Mouse (Mus musculus): ENCODE data around the gene Zbtb40. TPM values are rescaled to one million over a fixed set of nuclear protein-coding genes. Genes with fewer than 3 reads are reported as not detected.

The Zbtb40 gene
- total and polyA plus RNA-seq, 2 experiments = 2.5 to 5.1 TPM

- no peak overlapping the region for H3K27ac ChIP-seq (replicated peaks; ENCODE audit: insufficient read depth, low read depth, low read length)
- DNase-seq (ENCODE audit: extremely low read depth, low read depth, low spot score) = no peak
- 98% methylated on average over 8 of the region's 8 CpGs for WGBS
- peaks cover 14% of the 10 kb centered on the region; the same call in 1 of the 2 replicates for H3K79me2 ChIP-seq (ENCODE audit: control insufficient read depth, insufficient read depth, low read length)
- H3K27me3 ChIP-seq (ENCODE audit: control insufficient read depth, insufficient read depth, low read length) = no peaks in the 10 kb centered on the region
- H3K9ac ChIP-seq (ENCODE audit: low read depth, low read length) = no peak overlapping the region
- TF ChIP-seq POLR2A (IDR thresholded peaks at IDR 0.05; ENCODE audit: extremely low read depth, insufficient read depth, low read length) = no peak
- no peak for TF ChIP-seq CTCF (IDR thresholded peaks at IDR 0.05; ENCODE audit: low read depth, low read length)
- no peak overlapping the region for H3K4me3 ChIP-seq (ENCODE audit: insufficient read depth, low read depth, low read length)
- H3K4me1 ChIP-seq (ENCODE audit: control insufficient read depth, insufficient read depth, low read length) = peaks cover 11% of the 10 kb centered on the region
- H3K36me3 ChIP-seq (ENCODE audit: control insufficient read depth, insufficient read depth, low read length) = no peaks in the 10 kb centered on the region
These were observed 6.6 kb downstream of the Zbtb40 start for GRCm38 (mm10) chr4:137042039-137042438.

GRCm38 (mm10) chr4:137041161-137041621, 7.4 kb downstream of the Zbtb40 start:
- H3K9ac ChIP-seq (ENCODE audit: low read depth, low read length) = no peak overlapping the region
- peaks cover 14% of the 10 kb centered on the region; the same call in 1 of the 2 replicates for H3K79me2 ChIP-seq (ENCODE audit: control insufficient read depth, insufficient read depth, low read length)
- no peak overlapping the region for H3K4me3 ChIP-seq (ENCODE audit: insufficient read depth, low read depth, low read length)
- no peaks in the 10 kb centered on the region for H3K27me3 ChIP-seq (ENCODE audit: control insufficient read depth, insufficient read depth, low read length)
- H3K36me3 ChIP-seq (ENCODE audit: control insufficient read depth, insufficient read depth, low read length) = no peaks in the 10 kb centered on the region
- H3K27ac ChIP-seq (replicated peaks; ENCODE audit: insufficient read depth, low read depth, low read length) = peak overlapping the region; percentile 72
- WGBS = 37% methylated on average over 10 of the region's 10 CpGs
- no peak for TF ChIP-seq POLR2A (IDR thresholded peaks at IDR 0.05; ENCODE audit: extremely low read depth, insufficient read depth, low read length)
- no peak; the same call in 1 of the 2 replicates for TF ChIP-seq CTCF (IDR thresholded peaks at IDR 0.05; ENCODE audit: low read depth, low read length)
- peak; percentile 92 for DNase-seq (ENCODE audit: extremely low read depth, low read depth, low spot score)
- H3K4me1 ChIP-seq (ENCODE audit: control insufficient read depth, insufficient read depth, low read length) = peaks cover 11% of the 10 kb centered on the region

- Histone ChIP-seq H3K36me3 (ENCODE audit: control insufficient read depth, insufficient read depth, low read length) (no peaks in the 10 kb centered on the region), H3K9ac (ENCODE audit: low read depth, low read length) (no peak overlapping the region), H3K4me1 (ENCODE audit: control insufficient read depth, insufficient read depth, low read length) (peaks cover 11% of the 10 kb centered on the region), H3K79me2 (ENCODE audit: control insufficient read depth, insufficient read depth, low read length) (peaks cover 17% of the 10 kb centered on the region; the same call in 1 of the 2 replicates), H3K4me3 (ENCODE audit: insufficient read depth, low read depth, low read length) (no peak overlapping the region), H3K27me3 (ENCODE audit: control insufficient read depth, insufficient read depth, low read length) (no peaks in the 10 kb centered on the region), H3K27ac (replicated peaks; ENCODE audit: insufficient read depth, low read depth, low read length) (peak overlapping the region; percentile 42; the same call in 1 of the 2 replicates)
- TF ChIP-seq POLR2A (IDR thresholded peaks at IDR 0.05; ENCODE audit: extremely low read depth, insufficient read depth, low read length) = no peak
- no peak for TF ChIP-seq CTCF (IDR thresholded peaks at IDR 0.05; ENCODE audit: low read depth, low read length)
- 40% methylated on average over 7 of the region's 7 CpGs for WGBS
- peak; percentile 90 for DNase-seq (ENCODE audit: extremely low read depth, low read depth, low spot score)
These were observed 9.2 kb downstream of the Zbtb40 start for GRCm38 (mm10) chr4:137039441-137039840.

- no peak for DNase-seq (ENCODE audit: extremely low read depth, low read depth, low spot score)
- no peaks in the 10 kb centered on the region for H3K27me3 ChIP-seq (ENCODE audit: control insufficient read depth, insufficient read depth, low read length)
- WGBS = 86% methylated on average over 3 of the region's 3 CpGs
These were observed 10.1 kb downstream of the Zbtb40 start for GRCm38 (mm10) chr4:137038501-137038900.

GRCm38 (mm10) chr4:137038096-137038495, 10.5 kb downstream of the Zbtb40 start:
- 93% methylated on average over 8 of the region's 8 CpGs for WGBS
- TF ChIP-seq CTCF (IDR thresholded peaks at IDR 0.05; ENCODE audit: low read depth, low read length) = no peak
- no peak for TF ChIP-seq POLR2A (IDR thresholded peaks at IDR 0.05; ENCODE audit: extremely low read depth, insufficient read depth, low read length)
- Histone ChIP-seq H3K9ac (ENCODE audit: low read depth, low read length) (no peak overlapping the region), H3K36me3 (ENCODE audit: control insufficient read depth, insufficient read depth, low read length) (no peaks in the 10 kb centered on the region), H3K4me1 (ENCODE audit: control insufficient read depth, insufficient read depth, low read length) (peaks cover 11% of the 10 kb centered on the region), H3K79me2 (ENCODE audit: control insufficient read depth, insufficient read depth, low read length) (peaks cover 24% of the 10 kb centered on the region; the same call in 1 of the 2 replicates), H3K27ac (replicated peaks; ENCODE audit: insufficient read depth, low read depth, low read length) (no peak overlapping the region), H3K4me3 (ENCODE audit: insufficient read depth, low read depth, low read length) (no peak overlapping the region), H3K27me3 (ENCODE audit: control insufficient read depth, insufficient read depth, low read length) (no peaks in the 10 kb centered on the region)
- no peak for DNase-seq (ENCODE audit: extremely low read depth, low read depth, low spot score)

More at GRCm38 (mm10) chr4:137038501-137038900, 10.1 kb downstream of the Zbtb40 start:
- TF ChIP-seq POLR2A (IDR thresholded peaks at IDR 0.05; ENCODE audit: extremely low read depth, insufficient read depth, low read length) (no peak), CTCF (IDR thresholded peaks at IDR 0.05; ENCODE audit: low read depth, low read length) (no peak)
- Histone ChIP-seq H3K4me1 (ENCODE audit: control insufficient read depth, insufficient read depth, low read length) (peaks cover 11% of the 10 kb centered on the region), H3K27ac (replicated peaks; ENCODE audit: insufficient read depth, low read depth, low read length) (no peak overlapping the region), H3K4me3 (ENCODE audit: insufficient read depth, low read depth, low read length) (no peak overlapping the region), H3K36me3 (ENCODE audit: control insufficient read depth, insufficient read depth, low read length) (no peaks in the 10 kb centered on the region), H3K79me2 (ENCODE audit: control insufficient read depth, insufficient read depth, low read length) (peaks cover 23% of the 10 kb centered on the region; the same call in 1 of the 2 replicates), H3K9ac (ENCODE audit: low read depth, low read length) (no peak overlapping the region)
